Mouse (Mus musculus): ENCODE results near the gene Adamts2. TPM values are rescaled to one million over a fixed set of nuclear protein-coding genes. Genes with fewer than 3 reads are reported as not detected.

Adamts2 gene
- polyA plus RNA-seq, 1 experiment, result 0.73 TPM

DNA sequence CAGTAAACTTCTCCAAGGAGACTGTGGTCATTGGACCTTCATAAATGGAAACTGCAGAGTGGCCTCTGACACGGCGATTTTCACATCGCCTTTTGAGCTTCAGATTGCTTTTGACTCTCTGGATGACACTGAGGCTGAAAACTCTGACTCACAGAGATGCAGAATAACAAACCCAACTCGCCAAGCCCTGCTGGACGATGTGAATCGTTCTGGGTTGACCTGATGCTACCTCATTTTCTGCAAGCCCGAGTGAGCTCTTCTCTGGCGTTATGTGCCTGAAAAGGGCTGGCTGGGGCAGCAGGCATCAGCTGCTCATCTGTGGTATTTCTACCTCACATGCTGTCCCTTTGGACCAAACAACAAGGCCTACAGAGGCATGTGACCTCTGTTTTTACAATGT lies 98.6 kb downstream of the Adamts2 start:
- Histone ChIP-seq H3K4me1 (ENCODE audit: control insufficient read depth, insufficient read depth, low read length) (no peaks in the 10 kb centered on the region), H3K9ac (ENCODE audit: low read depth, poor library complexity, severe bottlenecking) (no peak overlapping the region), H3K27me3 (ENCODE audit: control insufficient read depth, insufficient read depth, low read length, poor library complexity, severe bottlenecking) (no peaks in the 10 kb centered on the region; the same call in 1 of the 2 replicates), H3K27ac (ENCODE audit: insufficient read depth, low read length) (no peak overlapping the region), H3K9me3 (replicated peaks; ENCODE audit: control insufficient read depth, insufficient read depth, low read length, poor library complexity, severe bottlenecking) (no peaks in the 10 kb centered on the region), H3K36me3 (ENCODE audit: control insufficient read depth, insufficient read depth, low read length, poor library complexity, severe bottlenecking) (no peaks in the 10 kb centered on the region), H3K4me3 (ENCODE audit: low read depth, low read length) (no peak overlapping the region)
- no peak for TF ChIP-seq POLR2A (IDR thresholded peaks at IDR 0.05; ENCODE audit: insufficient read depth, low read length)
- no peak for TF ChIP-seq EP300 (IDR thresholded peaks at IDR 0.05; ENCODE audit: insufficient read depth, low read depth, low read length)
- TF ChIP-seq CTCF (IDR thresholded peaks at IDR 0.05; ENCODE audit: low read depth, low read length), result no peak

GRCm38 (mm10) chr11:50703397-50703796 lies 101.5 kb downstream of the Adamts2 start:
- Histone ChIP-seq H3K9ac (ENCODE audit: low read depth, poor library complexity, severe bottlenecking) (no peak overlapping the region), H3K27me3 (ENCODE audit: control insufficient read depth, insufficient read depth, low read length, poor library complexity, severe bottlenecking) (no peaks in the 10 kb centered on the region), H3K4me1 (ENCODE audit: control insufficient read depth, insufficient read depth, low read length) (no peaks in the 10 kb centered on the region), H3K9me3 (replicated peaks; ENCODE audit: control insufficient read depth, insufficient read depth, low read length, poor library complexity, severe bottlenecking) (no peaks in the 10 kb centered on the region), H3K4me3 (ENCODE audit: low read depth, low read length) (no peak overlapping the region), H3K36me3 (ENCODE audit: control insufficient read depth, insufficient read depth, low read length, poor library complexity, severe bottlenecking) (no peaks in the 10 kb centered on the region), H3K27ac (ENCODE audit: insufficient read depth, low read length) (no peak overlapping the region)
- TF ChIP-seq POLR2A (IDR thresholded peaks at IDR 0.05; ENCODE audit: insufficient read depth, low read length), result no peak
- TF ChIP-seq CTCF (IDR thresholded peaks at IDR 0.05; ENCODE audit: low read depth, low read length), result no peak
- no peak for TF ChIP-seq EP300 (IDR thresholded peaks at IDR 0.05; ENCODE audit: insufficient read depth, low read depth, low read length)

- Histone ChIP-seq H3K4me1 (ENCODE audit: control insufficient read depth, insufficient read depth, low read length) (no peaks in the 10 kb centered on the region), H3K9me3 (replicated peaks; ENCODE audit: control insufficient read depth, insufficient read depth, low read length, poor library complexity, severe bottlenecking) (no peaks in the 10 kb centered on the region), H3K9ac (ENCODE audit: low read depth, poor library complexity, severe bottlenecking) (no peak overlapping the region), H3K4me3 (ENCODE audit: low read depth, low read length) (no peak overlapping the region), H3K36me3 (ENCODE audit: control insufficient read depth, insufficient read depth, low read length, poor library complexity, severe bottlenecking) (no peaks in the 10 kb centered on the region), H3K27me3 (ENCODE audit: control insufficient read depth, insufficient read depth, low read length, poor library complexity, severe bottlenecking) (no peaks in the 10 kb centered on the region), H3K27ac (ENCODE audit: insufficient read depth, low read length) (no peak overlapping the region)
- TF ChIP-seq CTCF (IDR thresholded peaks at IDR 0.05; ENCODE audit: low read depth, low read length), result no peak
- no peak for TF ChIP-seq POLR2A (IDR thresholded peaks at IDR 0.05; ENCODE audit: insufficient read depth, low read length)
- TF ChIP-seq EP300 (IDR thresholded peaks at IDR 0.05; ENCODE audit: insufficient read depth, low read depth, low read length), result no peak
Observed at GRCm38 (mm10) chr11:50704511-50704910, 102.6 kb downstream of the Adamts2 start.

- no peaks in the 10 kb centered on the region for H3K27me3 ChIP-seq (ENCODE audit: control insufficient read depth, insufficient read depth, low read length, poor library complexity, severe bottlenecking)
- TF ChIP-seq CTCF (IDR thresholded peaks at IDR 0.05; ENCODE audit: low read depth, low read length) (no peak), POLR2A (IDR thresholded peaks at IDR 0.05; ENCODE audit: insufficient read depth, low read length) (no peak), EP300 (IDR thresholded peaks at IDR 0.05; ENCODE audit: insufficient read depth, low read depth, low read length) (no peak)
- no peak overlapping the region for H3K9ac ChIP-seq (ENCODE audit: low read depth, poor library complexity, severe bottlenecking)
- H3K9me3 ChIP-seq (replicated peaks; ENCODE audit: control insufficient read depth, insufficient read depth, low read length, poor library complexity, severe bottlenecking), result no peaks in the 10 kb centered on the region
- no peaks in the 10 kb centered on the region for H3K4me1 ChIP-seq (ENCODE audit: control insufficient read depth, insufficient read depth, low read length)
- H3K4me3 ChIP-seq (ENCODE audit: low read depth, low read length), result no peak overlapping the region
- no peak overlapping the region for H3K27ac ChIP-seq (ENCODE audit: insufficient read depth, low read length)
- no peaks in the 10 kb centered on the region for H3K36me3 ChIP-seq (ENCODE audit: control insufficient read depth, insufficient read depth, low read length, poor library complexity, severe bottlenecking)
Observed at GRCm38 (mm10) chr11:50707259-50707658, 105.4 kb downstream of the Adamts2 start.

DNA sequence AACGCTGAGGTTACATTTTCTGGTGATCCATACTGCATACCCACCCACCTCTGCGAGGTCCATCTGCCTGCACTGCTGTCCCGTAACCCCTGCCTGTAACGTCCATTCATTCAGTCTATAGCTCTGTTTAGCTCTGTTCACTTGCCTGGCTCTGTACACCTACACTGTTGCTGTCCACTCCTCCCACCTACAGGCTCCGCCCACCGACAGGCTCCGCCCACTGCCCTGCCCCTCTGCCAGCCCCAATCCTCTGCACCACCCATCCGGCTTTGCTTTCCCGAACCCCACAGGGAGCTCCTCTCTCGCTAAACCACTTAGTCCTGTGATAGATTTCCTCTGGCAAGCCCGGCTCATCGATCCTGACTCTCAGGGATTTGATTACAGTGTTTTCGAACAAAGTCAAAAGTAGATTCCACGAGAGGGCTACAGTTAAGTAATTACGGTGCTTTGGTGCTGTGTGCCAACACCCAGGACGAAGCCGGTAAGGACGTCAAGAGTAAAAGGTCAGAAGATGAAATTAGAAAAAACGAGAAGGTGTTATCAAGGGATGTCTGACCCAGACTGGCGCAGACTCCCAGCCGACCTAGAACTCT lies 111.8 kb downstream of the Adamts2 start:
- TF ChIP-seq CTCF (IDR thresholded peaks at IDR 0.05; ENCODE audit: low read depth, low read length) (no peak), POLR2A (IDR thresholded peaks at IDR 0.05; ENCODE audit: insufficient read depth, low read length) (no peak), EP300 (IDR thresholded peaks at IDR 0.05; ENCODE audit: insufficient read depth, low read depth, low read length) (no peak)
- Histone ChIP-seq H3K27ac (ENCODE audit: insufficient read depth, low read length) (no peak overlapping the region), H3K4me3 (ENCODE audit: low read depth, low read length) (no peak overlapping the region), H3K27me3 (ENCODE audit: control insufficient read depth, insufficient read depth, low read length, poor library complexity, severe bottlenecking) (no peaks in the 10 kb centered on the region), H3K9ac (ENCODE audit: low read depth, poor library complexity, severe bottlenecking) (no peak overlapping the region), H3K36me3 (ENCODE audit: control insufficient read depth, insufficient read depth, low read length, poor library complexity, severe bottlenecking) (no peaks in the 10 kb centered on the region), H3K9me3 (replicated peaks; ENCODE audit: control insufficient read depth, insufficient read depth, low read length, poor library complexity, severe bottlenecking) (no peaks in the 10 kb centered on the region), H3K4me1 (ENCODE audit: control insufficient read depth, insufficient read depth, low read length) (no peaks in the 10 kb centered on the region)

DNA sequence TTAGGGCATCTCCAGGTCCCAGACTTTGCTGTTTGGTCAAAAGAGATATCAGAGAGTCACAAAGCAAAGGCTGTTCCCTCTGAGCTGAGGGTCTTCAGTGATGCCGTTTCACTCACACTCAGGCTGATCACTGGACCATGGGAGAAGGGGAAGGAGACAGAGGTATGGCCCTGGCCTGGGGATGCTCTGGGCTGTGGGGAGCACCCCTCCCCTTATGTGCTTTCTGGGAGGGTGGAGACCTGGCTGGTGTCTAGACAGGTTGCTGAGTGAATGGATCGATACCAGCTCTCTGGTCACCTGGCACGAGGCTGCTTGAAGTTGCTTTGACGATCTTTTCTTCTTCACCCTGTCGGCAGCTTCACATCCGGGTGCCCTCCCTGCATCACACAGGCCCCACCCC lies 113.2 kb downstream of the Adamts2 start:
- H3K27ac ChIP-seq (ENCODE audit: insufficient read depth, low read length), result no peak overlapping the region
- no peaks in the 10 kb centered on the region for H3K27me3 ChIP-seq (ENCODE audit: control insufficient read depth, insufficient read depth, low read length, poor library complexity, severe bottlenecking)
- H3K36me3 ChIP-seq (ENCODE audit: control insufficient read depth, insufficient read depth, low read length, poor library complexity, severe bottlenecking), result no peaks in the 10 kb centered on the region
- no peak overlapping the region for H3K4me3 ChIP-seq (ENCODE audit: low read depth, low read length)
- TF ChIP-seq EP300 (IDR thresholded peaks at IDR 0.05; ENCODE audit: insufficient read depth, low read depth, low read length), result no peak
- no peak for TF ChIP-seq CTCF (IDR thresholded peaks at IDR 0.05; ENCODE audit: low read depth, low read length)
- no peak for TF ChIP-seq POLR2A (IDR thresholded peaks at IDR 0.05; ENCODE audit: insufficient read depth, low read length)
- no peaks in the 10 kb centered on the region for H3K4me1 ChIP-seq (ENCODE audit: control insufficient read depth, insufficient read depth, low read length)
- H3K9ac ChIP-seq (ENCODE audit: low read depth, poor library complexity, severe bottlenecking), result no peak overlapping the region
- no peaks in the 10 kb centered on the region for H3K9me3 ChIP-seq (replicated peaks; ENCODE audit: control insufficient read depth, insufficient read depth, low read length, poor library complexity, severe bottlenecking)
